Mouse (Mus musculus): ENCODE measurements around the gene Arid1b. TPM values are rescaled to one million over a fixed set of nuclear protein-coding genes. Genes with fewer than 3 reads are reported as not detected.

The Arid1b gene
- total and polyA plus RNA-seq, 3 experiments = 11.8 to 27.8 (median 26.8) TPM

DNA sequence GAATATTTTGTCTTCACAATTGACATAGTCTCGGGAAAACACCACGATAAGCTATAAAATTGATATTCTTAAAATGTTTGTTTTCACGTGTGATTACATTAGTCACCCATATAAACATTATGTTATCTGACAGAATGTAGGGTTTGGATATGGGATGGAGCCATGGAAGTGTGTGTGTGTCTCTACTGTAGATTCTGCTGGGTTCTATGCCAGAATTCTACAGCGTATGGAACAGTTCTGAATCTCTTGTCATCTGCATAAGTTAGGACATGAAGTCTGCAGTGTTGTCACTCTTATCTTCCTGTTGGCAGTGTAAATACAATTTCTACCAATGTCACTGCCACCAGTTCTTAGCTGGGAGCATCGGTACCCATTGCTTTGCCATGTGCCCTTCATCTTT is 177.3 kb downstream of the Arid1b start:
- H3K36me3 ChIP-seq (ENCODE audit: control insufficient read depth, insufficient read depth, low read length) = no peaks in the 10 kb centered on the region
- 82% methylated on average over 5 of the region's 5 CpGs for WGBS
- H3K4me1 ChIP-seq (ENCODE audit: control insufficient read depth, insufficient read depth, low read length) = peaks cover 10% of the 10 kb centered on the region

DNA sequence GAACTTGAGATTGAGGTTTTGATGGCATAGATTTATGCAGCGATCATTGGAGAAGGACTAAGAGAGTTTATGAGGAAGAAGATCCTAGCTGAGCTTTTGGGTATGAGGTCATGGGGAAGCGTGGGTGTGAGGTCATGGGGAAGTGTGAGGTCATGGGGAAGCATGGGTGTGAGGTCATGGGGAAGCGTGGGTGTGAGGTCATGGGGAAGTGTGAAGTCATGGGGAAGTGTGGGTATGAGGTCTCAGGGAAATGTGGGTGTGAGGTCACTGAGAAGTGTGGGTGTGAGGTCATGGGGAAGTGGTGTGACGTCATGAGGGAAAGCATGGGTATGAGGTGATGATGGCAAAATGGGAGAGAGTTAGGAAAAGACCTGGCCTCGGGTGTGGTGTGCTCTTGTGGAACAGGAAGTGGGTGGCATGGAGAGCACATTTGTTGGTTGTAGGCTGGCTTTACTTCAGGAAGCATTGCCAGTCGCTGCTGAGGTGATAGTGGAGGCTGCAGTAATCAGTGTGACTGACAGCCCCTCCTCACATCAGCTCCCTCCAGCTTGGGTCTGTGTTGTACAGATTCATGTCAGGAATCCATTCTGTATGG is 180.4 kb downstream of the Arid1b start:
- DNase-seq = no peak
- no peaks in the 10 kb centered on the region for H3K36me3 ChIP-seq (ENCODE audit: control insufficient read depth, insufficient read depth, low read length)
- 64% methylated on average over 6 of the region's 6 CpGs for WGBS
- H3K9ac ChIP-seq (ENCODE audit: low read depth, low read length) = no peak overlapping the region
- intact Hi-C loops (cut with DNase I) = no loop called here
- TF ChIP-seq POLR2A (IDR thresholded peaks at IDR 0.05; ENCODE audit: insufficient read depth, low read depth, low read length) = no peak
- no peak for TF ChIP-seq CTCF (IDR thresholded peaks at IDR 0.05)
- no peak for TF ChIP-seq EP300 (IDR thresholded peaks at IDR 0.05; ENCODE audit: insufficient read depth, low read depth, low read length)
- no peak overlapping the region for H3K4me3 ChIP-seq
- H3K79me2 ChIP-seq (replicated peaks; ENCODE audit: control insufficient read depth, insufficient read depth, low read length) = peaks cover 7% of the 10 kb centered on the region
- peaks cover 17% of the 10 kb centered on the region for H3K4me1 ChIP-seq (ENCODE audit: control insufficient read depth, insufficient read depth, low read length)
- H3K27ac ChIP-seq = no peak overlapping the region
- no peaks in the 10 kb centered on the region for H3K27me3 ChIP-seq (ENCODE audit: control insufficient read depth, insufficient read depth, low read length)

More for the DNA sequence above, 177.3 kb downstream of the Arid1b start:
- Histone ChIP-seq H3K9ac (ENCODE audit: low read depth, low read length) (no peak overlapping the region), H3K27ac (no peak overlapping the region), H3K4me3 (no peak overlapping the region), H3K79me2 (replicated peaks; ENCODE audit: control insufficient read depth, insufficient read depth, low read length) (peaks cover 13% of the 10 kb centered on the region), H3K27me3 (ENCODE audit: control insufficient read depth, insufficient read depth, low read length) (no peaks in the 10 kb centered on the region)
- TF ChIP-seq EP300 (IDR thresholded peaks at IDR 0.05; ENCODE audit: insufficient read depth, low read depth, low read length) (no peak), CTCF (IDR thresholded peaks at IDR 0.05) (no peak), POLR2A (IDR thresholded peaks at IDR 0.05; ENCODE audit: insufficient read depth, low read depth, low read length) (no peak)
- no peak for DNase-seq
- intact Hi-C loops (cut with DNase I) = no loop called here

DNA sequence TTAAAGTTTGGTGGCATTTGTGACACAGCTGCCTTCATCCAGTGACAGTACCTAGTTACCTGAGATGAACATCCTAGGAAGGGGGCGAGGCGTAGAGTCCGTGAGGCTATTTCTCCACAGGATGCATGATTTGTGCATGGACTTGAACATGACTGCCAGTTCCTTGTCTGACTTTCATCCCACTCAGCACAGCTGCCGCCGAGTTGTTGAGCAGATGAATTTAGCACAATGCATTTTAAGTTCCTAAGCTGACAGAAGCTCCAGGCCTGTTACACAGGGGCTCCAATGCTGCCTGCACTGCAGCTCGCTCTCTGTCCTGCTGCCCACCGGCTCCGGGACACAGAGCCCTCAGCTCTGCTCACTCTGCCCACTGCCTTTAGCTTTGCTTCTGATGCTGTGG is 181.4 kb downstream of the Arid1b start:
- Histone ChIP-seq H3K4me1 (ENCODE audit: control insufficient read depth, insufficient read depth, low read length) (peaks cover 19% of the 10 kb centered on the region), H3K79me2 (replicated peaks; ENCODE audit: control insufficient read depth, insufficient read depth, low read length) (peaks cover 7% of the 10 kb centered on the region), H3K4me3 (no peak overlapping the region), H3K36me3 (ENCODE audit: control insufficient read depth, insufficient read depth, low read length) (no peaks in the 10 kb centered on the region), H3K27me3 (ENCODE audit: control insufficient read depth, insufficient read depth, low read length) (no peaks in the 10 kb centered on the region), H3K9ac (ENCODE audit: low read depth, low read length) (no peak overlapping the region), H3K27ac (no peak overlapping the region)
- intact Hi-C loops (cut with DNase I) = no loop called here
- no peak for DNase-seq
- TF ChIP-seq CTCF (IDR thresholded peaks at IDR 0.05) (no peak), POLR2A (IDR thresholded peaks at IDR 0.05; ENCODE audit: insufficient read depth, low read depth, low read length) (no peak), EP300 (IDR thresholded peaks at IDR 0.05; ENCODE audit: insufficient read depth, low read depth, low read length) (no peak)
- 72% methylated on average over 8 of the region's 8 CpGs for WGBS

- H3K4me1 ChIP-seq (ENCODE audit: control insufficient read depth, insufficient read depth, low read length) = peaks cover 21% of the 10 kb centered on the region
- no peaks in the 10 kb centered on the region for H3K36me3 ChIP-seq (ENCODE audit: control insufficient read depth, insufficient read depth, low read length)
- TF ChIP-seq POLR2A (IDR thresholded peaks at IDR 0.05; ENCODE audit: insufficient read depth, low read depth, low read length) = no peak
- TF ChIP-seq CTCF (IDR thresholded peaks at IDR 0.05) = no peak
- no peak for TF ChIP-seq EP300 (IDR thresholded peaks at IDR 0.05; ENCODE audit: insufficient read depth, low read depth, low read length)
- DNase-seq = no peak
- no peak overlapping the region for H3K27ac ChIP-seq
- H3K4me3 ChIP-seq = no peak overlapping the region
- H3K27me3 ChIP-seq (ENCODE audit: control insufficient read depth, insufficient read depth, low read length) = no peaks in the 10 kb centered on the region
- WGBS = 83% methylated on average over 2 of the region's 2 CpGs
- no peak overlapping the region for H3K9ac ChIP-seq (ENCODE audit: low read depth, low read length)
- intact Hi-C loops (cut with DNase I) = no loop called here
- peaks cover 7% of the 10 kb centered on the region for H3K79me2 ChIP-seq (replicated peaks; ENCODE audit: control insufficient read depth, insufficient read depth, low read length)
Observed at GRCm38 (mm10) chr17:5176315-5176714, 182.2 kb downstream of the Arid1b start.

- no peak overlapping the region for H3K27ac ChIP-seq
- no peaks in the 10 kb centered on the region for H3K36me3 ChIP-seq (ENCODE audit: control insufficient read depth, insufficient read depth, low read length)
- H3K4me1 ChIP-seq (ENCODE audit: control insufficient read depth, insufficient read depth, low read length) = peaks cover 16% of the 10 kb centered on the region
- 65% methylated on average over 10 of the region's 10 CpGs for WGBS
- TF ChIP-seq POLR2A (IDR thresholded peaks at IDR 0.05; ENCODE audit: insufficient read depth, low read depth, low read length) (no peak), EP300 (IDR thresholded peaks at IDR 0.05; ENCODE audit: insufficient read depth, low read depth, low read length) (no peak), CTCF (IDR thresholded peaks at IDR 0.05) (no peak)
- no peak overlapping the region for H3K9ac ChIP-seq (ENCODE audit: low read depth, low read length)
- DNase-seq = no peak
- intact Hi-C loops (cut with DNase I) = no loop called here
- H3K79me2 ChIP-seq (replicated peaks; ENCODE audit: control insufficient read depth, insufficient read depth, low read length) = peaks cover 2% of the 10 kb centered on the region
- H3K27me3 ChIP-seq (ENCODE audit: control insufficient read depth, insufficient read depth, low read length) = no peaks in the 10 kb centered on the region
- H3K4me3 ChIP-seq = no peak overlapping the region
Observed at GRCm38 (mm10) chr17:5178534-5178933, 184.4 kb downstream of the Arid1b start.

DNA sequence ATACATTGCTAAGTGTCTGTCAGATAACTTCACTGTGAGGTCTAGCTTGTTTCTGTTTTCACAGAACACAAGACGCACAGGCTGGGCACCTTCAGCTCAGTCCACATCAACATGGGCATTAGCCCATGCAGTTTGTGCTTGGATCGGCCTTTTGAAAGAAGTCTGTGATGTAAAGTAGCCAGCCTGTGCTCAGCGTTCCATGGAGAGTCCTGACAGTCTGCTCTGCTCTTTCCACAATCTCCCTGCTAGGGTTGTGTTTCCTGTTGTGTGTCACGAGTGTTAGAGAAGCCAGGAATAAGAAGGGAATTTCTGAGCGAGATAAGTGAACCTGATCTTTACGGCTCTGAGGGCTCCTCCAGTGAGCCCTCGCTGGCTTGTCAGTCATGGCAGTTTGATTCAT is 184.9 kb downstream of the Arid1b start:
- Histone ChIP-seq H3K27ac (no peak overlapping the region), H3K4me3 (no peak overlapping the region), H3K9ac (ENCODE audit: low read depth, low read length) (no peak overlapping the region), H3K27me3 (ENCODE audit: control insufficient read depth, insufficient read depth, low read length) (no peaks in the 10 kb centered on the region), H3K4me1 (ENCODE audit: control insufficient read depth, insufficient read depth, low read length) (peaks cover 15% of the 10 kb centered on the region), H3K79me2 (replicated peaks; ENCODE audit: control insufficient read depth, insufficient read depth, low read length) (peaks cover 4% of the 10 kb centered on the region), H3K36me3 (ENCODE audit: control insufficient read depth, insufficient read depth, low read length) (no peaks in the 10 kb centered on the region)
- no peak for DNase-seq
- 37% methylated on average over 7 of the region's 7 CpGs for WGBS
- no peak for TF ChIP-seq CTCF (IDR thresholded peaks at IDR 0.05)
- TF ChIP-seq POLR2A (IDR thresholded peaks at IDR 0.05; ENCODE audit: insufficient read depth, low read depth, low read length) = no peak
- TF ChIP-seq EP300 (IDR thresholded peaks at IDR 0.05; ENCODE audit: insufficient read depth, low read depth, low read length) = no peak
- intact Hi-C loops (cut with DNase I) = no loop called here

All from heart, adult 2 months (tissue).